Mouse (Mus musculus) urinary bladder, postnatal 0 days (tissue): ENCODE measurements around the gene Cdv3. TPM values are rescaled to one million over a fixed set of nuclear protein-coding genes. Genes with fewer than 3 reads are reported as not detected.

Experiments
- polyA plus RNA-seq: library from polyadenylated mRNA; unstranded; fragments of >200 nt; fragmentation: Nextera tagmentation; extraction: Ambion mirVana; gene quantifications from 2 replicates; pipeline ENCODE4 v1.2.1, GENCODE M21; 2015

Gene Cdv3
- 60.9 and 71.4 TPM in 2 replicates for polyA plus RNA-seq

DNA sequence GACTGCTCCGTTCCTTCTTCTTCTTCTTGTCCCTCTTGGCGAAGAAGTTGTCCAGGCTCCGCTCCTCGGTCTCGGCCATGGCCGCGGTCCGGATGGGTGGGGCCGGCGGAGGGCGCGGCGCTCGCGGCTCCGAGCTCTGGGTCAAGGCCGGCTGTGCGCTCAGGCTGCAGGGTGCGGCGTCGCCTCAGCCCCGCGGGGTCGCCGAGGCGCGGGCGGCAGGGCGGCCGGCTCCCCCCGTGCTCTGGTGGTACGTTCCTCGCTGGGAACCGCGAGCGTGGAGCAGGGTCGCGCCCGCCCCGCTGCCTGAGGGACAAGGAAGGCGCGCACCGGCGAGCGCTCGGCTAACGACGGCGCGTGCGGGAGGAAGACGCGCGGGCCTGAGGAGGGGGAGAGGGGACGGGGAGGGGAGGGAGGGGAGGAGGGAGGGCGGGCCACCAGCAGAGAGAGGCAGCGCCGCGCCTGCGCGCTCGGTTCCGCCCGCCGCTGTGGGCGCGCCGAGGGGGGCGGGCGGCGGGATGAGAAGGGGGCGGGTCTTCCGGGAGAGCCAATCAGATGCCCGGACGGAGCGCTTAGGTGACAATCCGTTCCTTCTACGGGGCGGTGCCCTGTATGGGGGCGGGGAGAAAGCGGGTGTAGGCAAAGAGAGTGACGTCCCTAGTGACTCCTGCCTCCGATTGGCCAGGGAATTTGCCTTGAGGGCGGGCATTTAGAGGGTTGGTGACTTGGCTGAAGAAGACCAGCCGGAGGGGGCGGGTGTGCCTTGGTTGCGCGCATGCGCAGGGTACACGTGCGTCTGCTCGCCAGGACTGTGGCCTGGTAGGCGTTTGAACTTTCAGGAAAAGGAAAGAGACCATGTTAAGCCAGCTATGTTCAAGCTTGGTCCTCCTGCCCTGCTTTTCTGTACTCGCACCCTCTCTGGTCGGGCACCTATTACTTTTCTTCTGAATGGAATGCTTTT lies at the start of gene Cdv3:
Gene Cdv3 (minus strand): TSS at position 551 of the 958 bp plus-strand sequence.

DNA sequence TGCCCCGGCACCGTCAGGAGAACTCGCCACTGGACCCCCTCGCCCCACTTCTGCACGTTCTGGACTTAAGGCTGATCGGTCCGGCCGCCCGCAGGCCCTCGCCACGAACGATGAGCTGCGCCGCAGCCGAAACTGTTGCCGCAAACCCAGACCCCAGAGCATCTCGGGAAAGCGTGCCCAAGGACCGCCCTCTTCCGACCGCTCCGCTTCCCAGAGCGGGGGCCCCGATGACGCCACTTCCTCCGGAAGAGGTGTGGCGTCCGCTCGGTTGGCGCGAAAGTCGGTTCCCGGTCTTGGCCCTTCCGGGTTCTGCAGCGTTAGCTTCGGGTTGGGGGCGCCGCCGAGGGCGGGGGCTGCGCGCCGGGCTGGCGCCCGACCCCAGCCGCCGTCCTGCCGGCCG lies 60.7 kb downstream of the Cdv3 start, which contains the start of the genes 1300017J02Rik and Topbp1:
Gene 1300017J02Rik (minus strand): TSS at position 156 of the 400 bp plus-strand sequence.
Gene Topbp1 (plus strand): TSS at position 289 of the 400 bp plus-strand sequence.

Other genes with a start within 250 kb of the Cdv3 start
- gene Srprb, start 163.7 kb downstream of the Cdv3 start, polyA plus RNA-seq: 32.5 and 32.6 TPM in 2 replicates
- gene Gm20425, start 135.5 kb downstream of the Cdv3 start, polyA plus RNA-seq: 2.2 and 8.2 TPM in 2 replicates
- 133 and 316 TPM in 2 replicates for gene Trf, start 135.4 kb downstream of the Cdv3 start, polyA plus RNA-seq
- 0.52 and 1.3 TPM in 2 replicates for gene 1300017J02Rik, start 60.8 kb downstream of the Cdv3 start, polyA plus RNA-seq
- 15.9 and 21.5 TPM in 2 replicates for gene Topbp1, start 60.6 kb downstream of the Cdv3 start, polyA plus RNA-seq
- not detected in 2 replicates for gene Bfsp2, start 114.6 kb upstream of the Cdv3 start, polyA plus RNA-seq